Mouse (Mus musculus): ENCODE data around the gene Cldn24.

GRCm38 (mm10) chr8:47809970-47810665 lies 11.8 kb upstream of the Cldn24 start:
- TF ChIP-seq CTCF (IDR thresholded peaks at IDR 0.05) = no peak
- TF ChIP-seq EP300 (IDR thresholded peaks at IDR 0.05) = no peak

Data from lung, postnatal 0 days (tissue).